Mouse (Mus musculus): Measurements from ENCODE around the gene Rpusd3. TPM values are rescaled to one million over a fixed set of nuclear protein-coding genes. Genes with fewer than 3 reads are reported as not detected.

The Rpusd3 gene
- polyA plus RNA-seq, 1 experiment from 2014 or later, result 21.3 TPM

DNA sequence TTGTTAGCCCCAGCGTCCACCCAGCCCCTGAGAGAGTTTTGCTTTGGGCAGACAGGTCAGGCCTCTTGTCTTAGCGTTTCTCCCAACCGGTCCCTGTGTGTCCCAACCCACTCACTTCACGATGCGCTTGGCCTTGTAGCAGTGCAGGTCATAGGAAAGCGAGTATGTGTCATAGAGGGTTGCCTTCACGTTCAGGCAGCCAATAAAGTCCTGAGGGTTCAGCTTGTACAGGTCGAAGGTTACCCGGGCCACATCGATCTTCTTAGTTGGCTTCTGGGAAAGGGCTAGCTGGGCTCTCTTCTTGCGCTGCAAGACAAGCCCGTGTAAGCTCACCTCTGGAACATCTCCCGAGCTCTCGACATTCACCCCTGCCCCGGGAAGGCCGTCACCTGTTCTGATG, 8.9 kb upstream of the Rpusd3 start:
- no peaks in the 10 kb centered on the region for H3K4me1 ChIP-seq
- no peaks in the 10 kb centered on the region for H3K9me3 ChIP-seq
- no peaks in the 10 kb centered on the region for H3K36me3 ChIP-seq
- H3K27me3 ChIP-seq, result no peaks in the 10 kb centered on the region
- H3K27ac ChIP-seq, result no peak overlapping the region
- WGBS, result 90% methylated on average over 16 of the region's 16 CpGs
- H3K4me2 ChIP-seq, result no peak overlapping the region
- no peak overlapping the region for H3K4me3 ChIP-seq
- H3K9ac ChIP-seq, result no peak overlapping the region
- ATAC-seq (ENCODE audit: insufficient number of reproducible peaks, low FRiP score, low TSS enrichment, low read depth), result no peak

DNA sequence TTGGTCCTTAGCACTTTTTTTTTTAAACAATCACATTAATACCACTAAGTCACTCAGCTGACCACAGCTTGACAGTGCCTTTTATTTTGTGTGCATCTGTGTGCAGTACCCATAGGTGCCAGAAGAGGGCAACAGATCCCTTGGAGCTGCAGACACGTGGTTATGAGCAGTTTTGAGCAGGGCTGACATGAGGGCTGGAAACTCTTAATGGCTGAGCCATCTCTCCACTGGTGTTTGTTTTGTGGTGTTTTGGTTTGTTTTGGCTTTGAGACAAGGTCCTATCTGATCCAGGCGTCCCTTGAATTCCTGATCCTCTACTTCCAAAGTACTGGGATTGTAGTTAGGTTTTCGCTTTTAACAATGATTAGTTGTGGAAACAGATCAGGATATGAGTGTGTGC, 8.3 kb upstream of the Rpusd3 start:
- Histone ChIP-seq H3K36me3 (no peaks in the 10 kb centered on the region), H3K4me3 (no peak overlapping the region), H3K27me3 (no peaks in the 10 kb centered on the region), H3K4me2 (no peak overlapping the region), H3K9ac (no peak overlapping the region), H3K4me1 (no peaks in the 10 kb centered on the region), H3K27ac (no peak overlapping the region), H3K9me3 (no peaks in the 10 kb centered on the region)
- ATAC-seq (ENCODE audit: insufficient number of reproducible peaks, low FRiP score, low TSS enrichment, low read depth), result no peak
- 67% methylated on average over 3 of the region's 3 CpGs for WGBS

DNA sequence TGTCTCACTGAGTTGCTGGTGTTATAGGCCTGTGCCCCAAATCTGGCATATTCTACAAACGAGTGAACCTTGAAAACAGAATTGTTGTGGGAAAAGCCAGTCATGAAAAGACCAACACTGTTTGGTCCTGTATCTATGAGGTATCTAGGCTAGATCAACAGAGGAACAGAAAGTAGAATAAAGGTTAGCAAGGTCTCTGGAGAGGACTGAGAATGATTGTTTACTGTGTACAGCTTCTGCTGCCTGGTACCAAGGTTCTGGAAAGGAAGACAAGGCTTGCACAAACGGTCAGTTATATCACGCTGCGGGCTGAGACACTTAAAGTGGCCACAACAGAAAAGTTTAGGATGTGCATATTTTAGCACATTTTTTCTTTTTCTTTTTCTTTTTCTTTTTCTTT, 7.6 kb upstream of the Rpusd3 start:
- ATAC-seq (ENCODE audit: insufficient number of reproducible peaks, low FRiP score, low TSS enrichment, low read depth), result no peak
- H3K9me3 ChIP-seq, result no peaks in the 10 kb centered on the region
- no peak overlapping the region for H3K27ac ChIP-seq
- 87% methylated on average over 4 of the region's 4 CpGs for WGBS
- no peaks in the 10 kb centered on the region for H3K4me1 ChIP-seq
- H3K27me3 ChIP-seq, result no peaks in the 10 kb centered on the region
- no peaks in the 10 kb centered on the region for H3K36me3 ChIP-seq
- H3K9ac ChIP-seq, result no peak overlapping the region
- H3K4me3 ChIP-seq, result no peak overlapping the region
- no peak overlapping the region for H3K4me2 ChIP-seq

DNA sequence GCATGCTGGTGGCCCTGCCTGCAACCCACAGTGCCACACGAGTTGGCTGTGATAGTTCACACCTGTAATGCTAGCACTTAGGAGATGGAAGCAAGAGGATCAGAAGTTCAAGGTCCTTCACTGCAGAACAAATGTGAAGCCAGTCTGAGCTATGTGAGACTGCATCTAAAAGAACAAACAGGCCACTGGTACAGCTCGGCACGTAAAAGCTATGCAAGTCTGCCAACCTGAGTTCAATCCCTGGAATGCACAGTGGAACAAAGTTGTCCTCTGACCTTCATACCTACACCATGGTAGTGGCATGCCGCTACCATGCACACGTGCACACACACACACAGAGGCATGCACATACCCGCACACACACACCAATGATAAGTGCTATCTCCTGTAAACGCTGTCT, 5.0 kb upstream of the Rpusd3 start:
- WGBS, result 79% methylated on average over 7 of the region's 7 CpGs
- Histone ChIP-seq H3K27me3 (no peaks in the 10 kb centered on the region), H3K27ac (no peak overlapping the region), H3K4me1 (peaks cover 5% of the 10 kb centered on the region), H3K9ac (no peak overlapping the region), H3K9me3 (no peaks in the 10 kb centered on the region), H3K36me3 (no peaks in the 10 kb centered on the region), H3K4me3 (no peak overlapping the region), H3K4me2 (no peak overlapping the region)
- no peak for ATAC-seq (ENCODE audit: insufficient number of reproducible peaks, low FRiP score, low TSS enrichment, low read depth)

DNA sequence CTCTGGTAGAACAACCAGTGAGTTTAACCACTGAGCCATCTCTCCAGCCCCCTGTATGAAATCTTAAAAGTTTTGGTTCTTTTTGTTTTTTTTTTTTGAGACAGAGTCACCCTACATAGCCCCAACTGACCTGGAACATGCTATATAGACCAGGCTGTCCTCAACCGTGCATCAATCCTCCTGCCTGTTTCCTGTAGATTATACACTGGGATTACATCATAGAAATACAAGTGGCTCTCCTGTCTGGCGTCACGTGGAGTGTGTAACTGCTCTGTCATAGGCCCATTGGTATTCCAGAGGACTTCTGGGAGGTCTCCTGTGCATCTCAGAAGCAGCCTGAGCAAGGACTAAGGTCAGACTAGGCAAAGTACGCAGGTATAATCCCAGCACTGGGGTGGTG, 3.9 kb upstream of the Rpusd3 start:
- WGBS, result 74% methylated on average over 4 of the region's 4 CpGs
- H3K27me3 ChIP-seq, result no peaks in the 10 kb centered on the region
- no peak overlapping the region for H3K4me3 ChIP-seq
- H3K4me1 ChIP-seq, result peaks cover 12% of the 10 kb centered on the region
- H3K36me3 ChIP-seq, result no peaks in the 10 kb centered on the region
- H3K4me2 ChIP-seq, result no peak overlapping the region
- H3K27ac ChIP-seq, result no peak overlapping the region
- no peak for ATAC-seq (ENCODE audit: insufficient number of reproducible peaks, low FRiP score, low TSS enrichment, low read depth)
- no peaks in the 10 kb centered on the region for H3K9me3 ChIP-seq
- H3K9ac ChIP-seq, result no peak overlapping the region

DNA sequence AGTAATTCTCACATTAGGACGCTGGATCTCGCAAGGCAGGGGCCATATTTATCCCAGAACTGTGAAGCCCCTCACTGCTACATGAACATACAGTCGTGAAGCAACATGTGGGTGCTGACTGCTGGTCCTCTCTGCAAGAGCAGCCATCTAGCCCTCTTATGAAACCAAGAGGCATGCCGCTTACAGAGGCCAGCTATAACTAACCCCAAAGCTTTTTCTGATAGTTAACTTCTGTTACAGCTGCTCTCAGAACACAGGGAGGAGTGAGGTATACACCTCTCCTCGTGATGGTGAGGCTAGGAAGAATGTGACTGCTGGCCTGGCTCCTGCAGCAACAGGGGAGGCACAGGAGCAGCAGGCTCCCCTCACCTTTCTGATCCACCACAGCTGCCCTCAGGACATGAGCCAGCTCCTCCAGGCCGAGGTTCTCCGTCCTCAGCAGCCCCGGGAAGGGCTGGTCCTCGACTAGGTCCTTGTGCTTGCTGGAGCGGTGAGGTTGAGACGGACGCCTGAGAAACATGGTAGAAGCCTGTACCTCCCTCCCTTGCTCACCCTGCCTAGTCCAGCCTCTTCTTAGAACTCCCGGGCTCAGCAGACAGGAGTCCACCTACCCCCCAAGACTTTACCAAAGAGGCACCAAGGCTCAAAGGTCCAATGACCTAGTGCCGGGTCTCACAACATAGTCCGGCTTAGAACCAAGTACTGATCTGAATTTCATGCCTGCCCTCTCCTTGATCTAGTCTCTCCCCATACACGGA, 520 bp downstream of the Rpusd3 start:
- H3K4me3 ChIP-seq, result peak overlapping the region; percentile 62
- peak overlapping the region; percentile 64; the same call in 1 of the 2 replicates for H3K27ac ChIP-seq
- H3K36me3 ChIP-seq, result peaks cover 19% of the 10 kb centered on the region
- peak overlapping the region; percentile 60 for H3K4me2 ChIP-seq
- H3K9ac ChIP-seq, result peak overlapping the region; percentile 24
- 8% methylated on average over 16 of the region's 16 CpGs for WGBS
- no peaks in the 10 kb centered on the region for H3K9me3 ChIP-seq
- peaks cover 17% of the 10 kb centered on the region for H3K4me1 ChIP-seq
- ATAC-seq (ENCODE audit: insufficient number of reproducible peaks, low FRiP score, low TSS enrichment, low read depth), result peak; percentile 31
- H3K27me3 ChIP-seq, result no peaks in the 10 kb centered on the region

DNA sequence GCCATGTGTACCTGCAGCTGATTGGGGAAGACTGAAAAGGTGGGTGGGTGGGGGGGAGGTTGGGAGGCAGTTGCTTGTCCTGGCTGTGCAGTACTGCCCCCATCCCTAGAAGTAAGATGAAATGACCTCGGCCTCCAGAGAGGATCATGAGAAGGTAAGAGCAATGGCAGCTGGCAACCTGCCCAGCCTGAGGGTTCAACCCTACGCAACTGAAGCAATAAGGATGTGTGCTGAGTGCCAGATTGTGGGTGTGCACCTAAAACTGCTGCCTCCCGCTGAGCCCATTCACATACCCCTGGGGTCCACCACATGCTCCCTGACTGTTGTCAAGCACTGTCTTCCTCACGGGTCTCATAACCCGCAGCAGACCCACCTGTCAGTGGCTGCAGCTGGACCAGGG, 2.7 kb downstream of the Rpusd3 start:
- Histone ChIP-seq H3K4me1 (peaks cover 17% of the 10 kb centered on the region), H3K4me2 (no peak overlapping the region), H3K27me3 (no peaks in the 10 kb centered on the region), H3K9me3 (no peaks in the 10 kb centered on the region), H3K9ac (no peak overlapping the region), H3K4me3 (no peak overlapping the region), H3K36me3 (peaks cover 19% of the 10 kb centered on the region), H3K27ac (no peak overlapping the region)
- 73% methylated on average over 5 of the region's 5 CpGs for WGBS
- no peak for ATAC-seq (ENCODE audit: insufficient number of reproducible peaks, low FRiP score, low TSS enrichment, low read depth)

DNA sequence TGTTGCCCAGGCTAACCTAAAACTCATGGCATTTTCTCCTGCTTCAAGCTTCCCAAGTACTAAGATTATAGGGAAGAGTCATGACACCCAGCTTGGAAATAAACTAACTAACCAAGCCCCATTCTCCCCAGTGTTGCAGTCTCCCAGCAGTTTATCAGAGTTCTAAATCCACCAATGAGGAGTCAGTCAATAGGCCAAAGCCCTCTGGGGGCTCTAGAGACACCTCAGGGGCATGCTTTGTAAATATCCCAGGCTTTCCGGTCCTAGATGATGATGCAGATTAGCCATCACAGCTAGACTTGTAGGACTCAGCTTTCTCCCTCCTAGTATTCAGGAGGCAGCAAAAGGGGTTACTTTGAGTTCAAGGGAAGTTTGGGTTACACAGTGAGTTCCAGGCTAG, 9.1 kb downstream of the Rpusd3 start:
- no peaks in the 10 kb centered on the region for H3K9me3 ChIP-seq
- WGBS, result 71% methylated on average over 1 of the region's 1 CpGs
- ATAC-seq (ENCODE audit: insufficient number of reproducible peaks, low FRiP score, low TSS enrichment, low read depth), result no peak
- H3K36me3 ChIP-seq, result peaks cover 25% of the 10 kb centered on the region
- H3K27me3 ChIP-seq, result no peaks in the 10 kb centered on the region
- H3K4me2 ChIP-seq, result no peak overlapping the region
- no peak overlapping the region for H3K27ac ChIP-seq
- no peaks in the 10 kb centered on the region for H3K4me1 ChIP-seq
- no peak overlapping the region for H3K9ac ChIP-seq
- H3K4me3 ChIP-seq, result no peak overlapping the region

DNA sequence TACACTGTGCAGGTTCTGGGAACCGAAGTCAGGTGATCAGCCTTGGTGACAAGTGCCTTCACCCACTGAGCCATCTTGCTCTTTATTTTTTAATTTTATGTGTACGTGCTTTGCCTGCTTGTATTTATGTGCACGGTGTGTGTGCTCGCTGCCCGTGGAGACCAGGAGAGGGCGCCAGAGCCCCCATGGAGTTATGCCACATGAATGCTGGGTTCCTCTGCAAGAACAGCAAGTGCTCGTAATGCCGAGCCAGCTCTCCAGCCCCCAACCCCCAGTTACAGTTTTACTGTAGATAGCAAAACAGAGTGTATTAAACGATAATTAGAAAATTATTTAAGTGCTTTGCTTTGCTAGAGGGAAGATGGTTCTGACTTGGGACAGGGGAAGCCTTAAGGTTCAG, 12.5 kb downstream of the Rpusd3 start:
- no peaks in the 10 kb centered on the region for H3K4me1 ChIP-seq
- WGBS, result 77% methylated on average over 9 of the region's 9 CpGs
- H3K27ac ChIP-seq, result no peak overlapping the region
- no peak for ATAC-seq (ENCODE audit: insufficient number of reproducible peaks, low FRiP score, low TSS enrichment, low read depth)
- H3K27me3 ChIP-seq, result no peaks in the 10 kb centered on the region
- no peak overlapping the region for H3K4me3 ChIP-seq
- H3K9ac ChIP-seq, result no peak overlapping the region
- no peak overlapping the region for H3K4me2 ChIP-seq
- H3K9me3 ChIP-seq, result no peaks in the 10 kb centered on the region
- peaks cover 19% of the 10 kb centered on the region for H3K36me3 ChIP-seq

DNA sequence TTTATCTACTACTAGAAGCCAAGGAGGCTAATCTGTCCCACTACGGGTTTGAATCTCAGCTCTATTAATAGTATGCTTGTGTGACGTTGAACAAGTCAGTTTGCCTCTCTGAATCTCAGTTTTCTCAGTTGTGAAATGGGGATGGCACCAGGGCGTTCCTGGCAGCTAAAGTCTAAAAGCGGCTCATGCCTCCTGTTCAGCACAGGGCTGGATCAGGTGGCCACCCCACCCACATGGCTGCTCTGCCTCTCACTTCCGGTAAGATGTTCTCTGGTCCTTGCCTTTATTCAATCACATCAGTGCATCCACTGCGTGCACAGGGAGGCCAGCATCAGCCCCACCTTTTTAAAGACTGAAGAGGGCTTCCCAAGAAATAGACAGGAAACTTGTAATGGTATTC, 13.7 kb downstream of the Rpusd3 start:
- no peak overlapping the region for H3K4me2 ChIP-seq
- ATAC-seq (ENCODE audit: insufficient number of reproducible peaks, low FRiP score, low TSS enrichment, low read depth), result no peak
- H3K4me1 ChIP-seq, result no peaks in the 10 kb centered on the region
- H3K4me3 ChIP-seq, result no peak overlapping the region
- no peak overlapping the region for H3K27ac ChIP-seq
- WGBS, result 84% methylated on average over 6 of the region's 6 CpGs
- H3K27me3 ChIP-seq, result no peaks in the 10 kb centered on the region
- H3K36me3 ChIP-seq, result peaks cover 22% of the 10 kb centered on the region
- H3K9me3 ChIP-seq, result no peaks in the 10 kb centered on the region
- H3K9ac ChIP-seq, result no peak overlapping the region

DNA sequence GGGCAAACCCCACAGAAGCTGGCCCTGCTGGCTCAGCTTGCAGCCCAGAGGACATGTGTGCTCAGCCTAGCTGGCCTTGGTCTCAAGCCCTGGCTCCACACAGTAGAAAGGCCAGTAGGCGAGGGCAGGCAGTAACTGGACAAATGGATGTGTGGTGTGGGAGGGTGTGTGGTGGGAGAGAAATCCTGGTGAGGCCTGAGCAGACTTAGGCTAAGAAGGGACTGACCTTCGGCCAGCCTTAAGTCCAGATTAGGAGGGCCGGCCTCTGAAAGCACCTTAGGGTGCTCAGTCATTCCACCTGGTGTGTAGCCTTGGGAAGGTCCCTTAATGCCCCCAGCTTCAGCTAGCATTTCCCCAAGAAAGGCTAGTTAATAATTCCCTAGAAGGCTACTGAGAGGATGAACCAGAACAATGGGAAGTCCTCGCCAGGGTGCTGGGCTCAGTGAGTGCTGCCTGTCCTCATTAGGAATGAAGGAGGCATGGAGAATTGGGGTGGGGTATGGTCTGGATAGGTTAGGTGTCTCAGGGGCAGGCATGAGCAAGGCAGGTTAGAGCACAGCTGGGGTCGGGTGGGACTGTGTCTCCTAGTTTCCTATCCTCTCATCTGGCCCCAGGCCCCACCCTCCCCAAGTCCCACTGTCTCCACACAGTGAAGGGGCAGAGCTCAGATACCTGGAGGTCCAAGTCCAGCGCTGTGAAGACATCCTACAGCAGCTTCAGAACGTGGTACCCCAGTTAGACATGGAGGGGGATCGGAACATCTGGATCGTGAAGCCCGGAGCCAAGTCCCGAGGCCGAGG, 14.3 kb downstream of the Rpusd3 start:
- no peak overlapping the region for H3K4me3 ChIP-seq
- H3K9me3 ChIP-seq, result no peaks in the 10 kb centered on the region
- H3K9ac ChIP-seq, result no peak overlapping the region
- peaks cover 22% of the 10 kb centered on the region for H3K36me3 ChIP-seq
- 78% methylated on average over 12 of the region's 12 CpGs for WGBS
- H3K4me1 ChIP-seq, result no peaks in the 10 kb centered on the region
- no peak overlapping the region for H3K4me2 ChIP-seq
- no peak for ATAC-seq (ENCODE audit: insufficient number of reproducible peaks, low FRiP score, low TSS enrichment, low read depth)
- no peak overlapping the region for H3K27ac ChIP-seq
- no peaks in the 10 kb centered on the region for H3K27me3 ChIP-seq

DNA sequence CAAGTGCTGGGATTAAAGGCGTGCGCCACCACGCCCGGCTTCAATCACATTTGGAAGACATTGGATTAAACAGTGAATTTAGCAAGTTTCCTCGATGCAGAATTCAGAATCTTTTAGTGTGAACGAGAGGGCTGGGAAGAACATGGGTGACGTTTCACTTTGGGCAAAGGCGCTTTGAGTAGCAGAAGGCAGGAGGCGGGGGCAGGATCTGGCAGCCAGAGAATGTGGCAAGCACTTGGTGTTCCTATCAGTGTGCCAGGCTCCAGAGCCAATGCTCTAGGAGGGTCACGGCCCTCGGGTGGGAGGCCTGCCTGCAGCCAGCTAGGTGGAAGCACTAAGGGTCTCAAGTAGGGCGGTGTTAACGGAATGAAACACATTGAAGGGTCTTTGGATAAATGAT, 17.0 kb downstream of the Rpusd3 start:
- peaks cover 16% of the 10 kb centered on the region for H3K36me3 ChIP-seq
- ATAC-seq (ENCODE audit: insufficient number of reproducible peaks, low FRiP score, low TSS enrichment, low read depth), result no peak
- 91% methylated on average over 13 of the region's 13 CpGs for WGBS

More for the DNA sequence above, 17.0 kb downstream of the Rpusd3 start:
- Histone ChIP-seq H3K9ac (no peak overlapping the region), H3K27me3 (no peaks in the 10 kb centered on the region), H3K4me1 (no peaks in the 10 kb centered on the region), H3K4me2 (no peak overlapping the region), H3K27ac (no peak overlapping the region), H3K4me3 (no peak overlapping the region), H3K9me3 (no peaks in the 10 kb centered on the region)
